Mouse (Mus musculus): Measurements from ENCODE around the gene Aatf. TPM values are rescaled to one million over a fixed set of nuclear protein-coding genes. Genes with fewer than 3 reads are reported as not detected.

Aatf gene
- polyA plus RNA-seq, 1 experiment from 2014 or later: 51.1 TPM

DNA sequence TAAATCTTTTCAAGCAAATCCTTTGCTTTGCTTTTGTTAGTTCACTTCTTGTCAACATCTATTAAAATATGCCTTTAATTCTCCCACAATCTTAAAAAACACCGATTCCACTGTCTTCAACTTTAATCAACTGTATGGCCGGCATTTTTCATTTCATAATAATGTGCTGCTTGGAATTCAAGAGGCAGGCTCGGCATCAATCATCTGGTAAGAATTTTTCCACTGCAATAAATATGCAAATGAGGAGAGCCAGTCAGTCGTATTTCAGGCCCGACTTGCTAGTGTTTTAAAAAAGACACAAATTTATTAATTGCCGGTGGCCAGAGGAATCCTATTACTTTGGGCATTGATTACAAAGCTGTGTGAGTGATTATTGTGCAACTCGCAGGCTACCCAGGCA is 31.7 kb downstream of the Aatf start:
- Histone ChIP-seq H3K36me3 (ENCODE audit: control insufficient read depth, insufficient read depth, low read length) (no peaks in the 10 kb centered on the region), H3K4me1 (ENCODE audit: control insufficient read depth, insufficient read depth, low read length) (no peaks in the 10 kb centered on the region), H3K9ac (ENCODE audit: low read length) (no peak overlapping the region), H3K27ac (replicated peaks; ENCODE audit: low read depth, low read length) (no peak overlapping the region), H3K4me2 (ENCODE audit: low read depth, severe bottlenecking) (no peak overlapping the region), H3K9me3 (ENCODE audit: control insufficient read depth, low read length) (no peaks in the 10 kb centered on the region), H3K27me3 (ENCODE audit: control insufficient read depth, insufficient read depth, low read length) (no peaks in the 10 kb centered on the region), H3K4me3 (ENCODE audit: low read depth, low read length) (no peak overlapping the region)
- WGBS: 83% methylated on average over 7 of the region's 7 CpGs
- DNase-seq (ENCODE audit: low spot score) (no peak), ATAC-seq (ENCODE audit: insufficient number of reproducible peaks, low FRiP score, low TSS enrichment, low read depth) (no peak)

DNA sequence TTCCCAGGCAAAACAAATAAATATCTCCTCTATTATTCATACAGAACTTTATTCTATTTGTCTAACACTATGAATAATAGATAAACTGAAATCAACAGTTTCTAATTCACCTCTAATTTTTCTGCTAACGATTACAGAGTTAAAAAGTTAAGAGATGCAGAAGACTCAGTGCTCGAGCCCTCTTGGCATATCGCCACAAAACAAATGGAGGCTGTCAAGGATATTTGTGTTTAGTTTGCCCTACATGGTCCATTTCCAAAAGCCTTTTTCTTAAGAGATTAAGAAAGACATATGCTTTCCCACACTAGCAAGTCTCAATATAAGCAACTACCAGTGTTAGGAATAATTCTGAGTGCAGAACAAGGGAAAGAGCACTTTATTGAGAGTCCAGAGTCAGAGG is 32.9 kb downstream of the Aatf start:
- ATAC-seq (ENCODE audit: insufficient number of reproducible peaks, low FRiP score, low TSS enrichment, low read depth): no peak
- no peak for DNase-seq (ENCODE audit: low spot score)
- no peaks in the 10 kb centered on the region for H3K36me3 ChIP-seq (ENCODE audit: control insufficient read depth, insufficient read depth, low read length)
- H3K27ac ChIP-seq (replicated peaks; ENCODE audit: low read depth, low read length): no peak overlapping the region
- H3K4me3 ChIP-seq (ENCODE audit: low read depth, low read length): no peak overlapping the region
- no peak overlapping the region for H3K4me2 ChIP-seq (ENCODE audit: low read depth, severe bottlenecking)
- H3K27me3 ChIP-seq (ENCODE audit: control insufficient read depth, insufficient read depth, low read length): no peaks in the 10 kb centered on the region
- WGBS: 87% methylated on average over 3 of the region's 3 CpGs
- H3K4me1 ChIP-seq (ENCODE audit: control insufficient read depth, insufficient read depth, low read length): no peaks in the 10 kb centered on the region
- H3K9me3 ChIP-seq (ENCODE audit: control insufficient read depth, low read length): no peaks in the 10 kb centered on the region
- H3K9ac ChIP-seq (ENCODE audit: low read length): no peak overlapping the region

DNA sequence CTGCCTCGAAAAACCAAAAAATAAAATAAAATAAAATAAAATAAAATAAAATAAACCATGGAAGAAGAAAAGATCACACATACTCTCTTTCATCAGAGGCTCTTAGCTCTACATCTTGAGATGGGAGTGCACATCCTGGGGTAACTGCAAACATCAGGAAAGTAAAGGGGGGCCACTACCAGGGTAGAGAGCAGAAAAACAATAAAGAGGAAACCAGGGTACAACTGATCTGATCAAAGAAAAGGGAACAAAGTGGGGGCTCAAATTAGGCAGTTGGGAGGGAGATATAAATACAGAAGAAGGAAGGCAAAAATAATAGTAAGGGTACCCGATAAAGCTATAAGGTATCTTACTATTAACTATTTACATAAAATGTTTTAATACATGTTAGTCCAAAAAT is 36.7 kb downstream of the Aatf start:
- Histone ChIP-seq H3K27me3 (ENCODE audit: control insufficient read depth, insufficient read depth, low read length) (no peaks in the 10 kb centered on the region), H3K4me3 (ENCODE audit: low read depth, low read length) (no peak overlapping the region), H3K27ac (replicated peaks; ENCODE audit: low read depth, low read length) (no peak overlapping the region), H3K9me3 (ENCODE audit: control insufficient read depth, low read length) (no peaks in the 10 kb centered on the region), H3K9ac (ENCODE audit: low read length) (no peak overlapping the region), H3K4me2 (ENCODE audit: low read depth, severe bottlenecking) (no peak overlapping the region), H3K4me1 (ENCODE audit: control insufficient read depth, insufficient read depth, low read length) (no peaks in the 10 kb centered on the region), H3K36me3 (ENCODE audit: control insufficient read depth, insufficient read depth, low read length) (no peaks in the 10 kb centered on the region)
- ATAC-seq (ENCODE audit: insufficient number of reproducible peaks, low FRiP score, low TSS enrichment, low read depth) (no peak), DNase-seq (ENCODE audit: low spot score) (no peak)
- WGBS: 90% methylated on average over 2 of the region's 2 CpGs

DNA sequence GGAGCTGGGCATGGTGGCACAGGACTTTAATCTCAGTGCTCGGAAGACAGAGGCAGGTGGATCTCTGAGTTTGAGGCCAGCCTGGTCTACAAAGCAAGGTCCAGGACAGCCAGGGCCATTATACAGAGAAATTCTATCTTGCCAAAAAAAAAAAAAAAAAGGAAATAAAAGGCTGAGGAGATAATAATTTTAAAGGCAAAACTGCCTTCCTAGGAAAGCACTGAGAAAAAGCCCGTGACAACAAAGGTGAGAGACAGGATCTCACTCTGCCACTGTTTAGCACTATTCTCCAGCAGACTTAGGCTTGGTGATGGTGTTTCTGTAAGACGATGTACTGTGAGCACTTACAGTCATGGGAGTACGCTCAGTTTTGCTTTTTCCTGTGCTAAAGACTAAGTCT is 37.3 kb downstream of the Aatf start:
- Histone ChIP-seq H3K4me1 (ENCODE audit: control insufficient read depth, insufficient read depth, low read length) (no peaks in the 10 kb centered on the region), H3K9ac (ENCODE audit: low read length) (no peak overlapping the region), H3K4me2 (ENCODE audit: low read depth, severe bottlenecking) (no peak overlapping the region), H3K27me3 (ENCODE audit: control insufficient read depth, insufficient read depth, low read length) (no peaks in the 10 kb centered on the region), H3K27ac (replicated peaks; ENCODE audit: low read depth, low read length) (no peak overlapping the region), H3K4me3 (ENCODE audit: low read depth, low read length) (no peak overlapping the region), H3K9me3 (ENCODE audit: control insufficient read depth, low read length) (no peaks in the 10 kb centered on the region), H3K36me3 (ENCODE audit: control insufficient read depth, insufficient read depth, low read length) (no peaks in the 10 kb centered on the region)
- DNase-seq (ENCODE audit: low spot score) (no peak), ATAC-seq (ENCODE audit: insufficient number of reproducible peaks, low FRiP score, low TSS enrichment, low read depth) (no peak)
- WGBS: 91% methylated on average over 4 of the region's 4 CpGs

DNA sequence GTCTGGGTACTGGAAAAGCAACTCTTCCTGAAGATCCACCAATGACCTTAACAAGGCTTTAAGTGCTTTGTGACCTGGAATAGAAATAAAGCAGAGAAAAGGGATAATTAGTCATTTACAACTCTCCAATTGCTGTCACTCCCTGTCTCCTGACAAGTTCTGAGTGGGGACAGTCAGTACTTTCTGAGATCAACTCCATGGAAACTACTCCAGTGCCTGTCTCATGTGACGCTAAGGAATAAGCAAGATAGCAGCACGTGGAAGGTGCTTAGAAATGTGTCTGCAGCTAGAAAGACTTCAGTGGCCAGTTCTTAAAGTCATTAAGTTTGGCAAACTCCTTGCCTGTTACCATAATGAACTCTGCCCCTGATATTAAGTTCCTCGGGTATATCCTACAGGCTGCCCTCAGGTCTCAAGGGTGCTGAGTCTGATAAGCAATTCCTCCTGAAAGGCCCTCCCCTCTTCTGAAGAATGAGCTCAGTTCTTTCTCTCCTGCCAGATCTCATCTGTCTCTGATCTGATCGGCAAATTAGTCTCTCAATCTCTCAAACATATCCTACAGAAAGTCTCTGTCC is 40.1 kb downstream of the Aatf start:
- Histone ChIP-seq H3K4me1 (ENCODE audit: control insufficient read depth, insufficient read depth, low read length) (no peaks in the 10 kb centered on the region), H3K27ac (replicated peaks; ENCODE audit: low read depth, low read length) (no peak overlapping the region), H3K27me3 (ENCODE audit: control insufficient read depth, insufficient read depth, low read length) (no peaks in the 10 kb centered on the region), H3K9me3 (ENCODE audit: control insufficient read depth, low read length) (no peaks in the 10 kb centered on the region), H3K4me2 (ENCODE audit: low read depth, severe bottlenecking) (no peak overlapping the region), H3K9ac (ENCODE audit: low read length) (no peak overlapping the region), H3K36me3 (ENCODE audit: control insufficient read depth, insufficient read depth, low read length) (no peaks in the 10 kb centered on the region), H3K4me3 (ENCODE audit: low read depth, low read length) (no peak overlapping the region)
- WGBS: 84% methylated on average over 4 of the region's 4 CpGs
- DNase-seq (ENCODE audit: low spot score) (no peak), ATAC-seq (ENCODE audit: insufficient number of reproducible peaks, low FRiP score, low TSS enrichment, low read depth) (no peak)

DNA sequence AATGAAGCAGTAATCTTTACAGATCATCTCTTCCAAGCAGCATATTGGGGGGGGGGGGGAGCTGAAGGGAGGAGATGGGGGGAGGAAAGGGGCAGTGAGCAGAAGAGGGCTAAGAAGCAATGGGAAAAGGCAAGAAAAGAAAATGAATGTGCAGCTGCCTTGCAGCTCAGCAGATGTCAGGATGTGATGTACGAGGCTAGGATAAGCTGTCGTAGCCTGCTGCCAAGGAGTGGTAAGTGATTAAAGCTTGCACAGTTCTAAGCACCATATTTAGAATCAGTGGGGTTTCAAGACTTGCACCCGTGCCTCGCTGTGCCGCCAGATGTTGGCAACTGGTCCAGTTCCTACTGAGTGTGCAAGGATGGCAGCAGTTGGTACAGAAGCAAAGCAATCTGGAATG is 48.8 kb downstream of the Aatf start:
- no peak for DNase-seq (ENCODE audit: low spot score)
- Histone ChIP-seq H3K36me3 (ENCODE audit: control insufficient read depth, insufficient read depth, low read length) (peaks cover 2% of the 10 kb centered on the region; the same call in 1 of the 2 replicates), H3K4me1 (ENCODE audit: control insufficient read depth, insufficient read depth, low read length) (no peaks in the 10 kb centered on the region), H3K9me3 (ENCODE audit: control insufficient read depth, low read length) (no peaks in the 10 kb centered on the region), H3K9ac (ENCODE audit: low read length) (no peak overlapping the region), H3K27ac (replicated peaks; ENCODE audit: low read depth, low read length) (no peak overlapping the region), H3K4me2 (ENCODE audit: low read depth, severe bottlenecking) (no peak overlapping the region), H3K4me3 (ENCODE audit: low read depth, low read length) (no peak overlapping the region), H3K27me3 (ENCODE audit: control insufficient read depth, insufficient read depth, low read length) (no peaks in the 10 kb centered on the region)
- 48% methylated on average over 5 of the region's 5 CpGs for WGBS
- ATAC-seq (ENCODE audit: insufficient number of reproducible peaks, low FRiP score, low TSS enrichment, low read depth): no peak

DNA sequence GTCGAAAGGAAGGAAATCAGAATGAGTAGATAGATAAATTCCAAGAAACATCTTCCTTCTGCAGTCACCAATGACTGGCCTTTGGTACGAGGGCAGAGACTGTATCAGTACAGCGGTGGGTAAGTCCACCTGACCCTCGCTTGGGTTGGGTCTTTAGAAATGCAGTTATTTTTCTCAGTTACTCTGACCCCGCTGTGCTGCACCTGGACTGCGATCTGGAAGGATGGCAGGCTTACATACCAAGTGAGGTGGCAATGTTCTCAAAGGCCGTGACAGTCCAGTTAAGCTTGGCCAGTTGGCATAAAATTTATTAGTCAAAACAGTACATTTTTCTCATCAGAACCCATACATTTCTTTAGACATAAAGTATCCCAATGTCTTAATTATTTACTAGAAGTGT is 59.4 kb downstream of the Aatf start:
- no peaks in the 10 kb centered on the region for H3K36me3 ChIP-seq (ENCODE audit: control insufficient read depth, insufficient read depth, low read length)
- no peak for DNase-seq (ENCODE audit: low spot score)
- H3K9ac ChIP-seq (ENCODE audit: low read length): no peak overlapping the region
- 92% methylated on average over 7 of the region's 7 CpGs for WGBS
- H3K4me2 ChIP-seq (ENCODE audit: low read depth, severe bottlenecking): no peak overlapping the region
- no peaks in the 10 kb centered on the region for H3K27me3 ChIP-seq (ENCODE audit: control insufficient read depth, insufficient read depth, low read length)
- no peak for ATAC-seq (ENCODE audit: insufficient number of reproducible peaks, low FRiP score, low TSS enrichment, low read depth)
- H3K9me3 ChIP-seq (ENCODE audit: control insufficient read depth, low read length): no peaks in the 10 kb centered on the region
- H3K4me1 ChIP-seq (ENCODE audit: control insufficient read depth, insufficient read depth, low read length): no peaks in the 10 kb centered on the region
- H3K27ac ChIP-seq (replicated peaks; ENCODE audit: low read depth, low read length): no peak overlapping the region
- H3K4me3 ChIP-seq (ENCODE audit: low read depth, low read length): no peak overlapping the region

DNA sequence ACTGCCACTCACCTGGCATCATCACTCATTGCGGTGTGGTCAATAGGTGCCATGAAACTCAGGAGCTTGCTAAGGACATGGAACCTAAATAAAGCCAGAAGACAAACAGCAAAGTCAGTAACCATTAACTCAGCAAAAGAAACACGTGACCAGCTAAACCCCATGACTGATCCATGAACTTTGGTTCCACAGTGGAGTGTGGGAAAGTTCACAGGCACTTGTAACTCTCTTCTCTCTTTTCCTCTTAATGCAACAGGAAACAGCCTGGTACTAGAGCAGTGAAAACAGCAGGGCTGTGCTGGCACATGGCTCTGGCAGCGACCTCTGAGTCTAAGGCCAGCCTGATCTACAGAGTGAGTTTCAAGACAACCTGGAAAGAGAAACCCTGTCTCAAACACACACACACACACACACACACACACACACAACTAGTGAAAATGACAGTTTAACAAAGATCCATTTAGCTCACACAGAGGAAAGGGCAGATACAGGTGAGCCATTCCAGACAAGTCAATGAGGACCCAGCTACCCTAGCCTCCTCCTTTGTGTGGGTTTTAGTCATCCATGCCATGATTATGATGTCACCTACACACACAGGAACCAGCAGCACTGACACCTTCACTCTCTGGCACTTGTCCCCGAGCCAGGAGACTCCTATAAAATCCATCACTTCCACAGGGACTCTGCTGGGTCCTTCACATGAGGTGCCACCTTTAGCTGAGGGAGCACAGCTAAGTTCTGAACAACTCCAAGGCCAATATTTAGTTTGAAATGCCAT is 70.6 kb downstream of the Aatf start:
- Histone ChIP-seq H3K36me3 (ENCODE audit: control insufficient read depth, insufficient read depth, low read length) (no peaks in the 10 kb centered on the region), H3K9ac (ENCODE audit: low read length) (no peak overlapping the region), H3K27ac (replicated peaks; ENCODE audit: low read depth, low read length) (no peak overlapping the region), H3K4me1 (ENCODE audit: control insufficient read depth, insufficient read depth, low read length) (no peaks in the 10 kb centered on the region), H3K27me3 (ENCODE audit: control insufficient read depth, insufficient read depth, low read length) (no peaks in the 10 kb centered on the region), H3K4me2 (ENCODE audit: low read depth, severe bottlenecking) (no peak overlapping the region), H3K9me3 (ENCODE audit: control insufficient read depth, low read length) (no peaks in the 10 kb centered on the region), H3K4me3 (ENCODE audit: low read depth, low read length) (no peak overlapping the region)
- ATAC-seq (ENCODE audit: insufficient number of reproducible peaks, low FRiP score, low TSS enrichment, low read depth) (no peak), DNase-seq (ENCODE audit: low spot score) (no peak)
- WGBS: 83% methylated on average over 4 of the region's 4 CpGs

DNA sequence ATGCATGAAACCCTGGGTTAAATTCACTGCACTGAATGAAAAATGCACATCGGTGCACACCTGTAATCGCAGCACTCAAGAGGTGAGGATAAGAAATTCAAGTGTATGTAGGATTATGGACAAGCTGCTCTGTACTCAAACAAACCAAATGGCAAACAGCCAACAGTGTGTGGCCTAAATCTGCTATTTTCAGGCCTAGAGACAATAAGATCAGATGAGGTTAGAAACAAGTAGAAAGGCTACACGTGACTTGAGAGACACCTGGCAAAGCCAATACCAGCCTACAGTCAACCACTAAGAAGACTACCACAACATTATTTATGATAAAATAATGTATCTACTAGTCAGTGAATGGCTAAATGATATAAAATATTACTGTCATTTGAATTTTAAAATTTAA is 72.9 kb downstream of the Aatf start:
- 95% methylated on average over 3 of the region's 3 CpGs for WGBS
- Histone ChIP-seq H3K27me3 (ENCODE audit: control insufficient read depth, insufficient read depth, low read length) (no peaks in the 10 kb centered on the region), H3K4me1 (ENCODE audit: control insufficient read depth, insufficient read depth, low read length) (no peaks in the 10 kb centered on the region), H3K27ac (replicated peaks; ENCODE audit: low read depth, low read length) (no peak overlapping the region), H3K4me2 (ENCODE audit: low read depth, severe bottlenecking) (no peak overlapping the region), H3K4me3 (ENCODE audit: low read depth, low read length) (no peak overlapping the region), H3K9me3 (ENCODE audit: control insufficient read depth, low read length) (no peaks in the 10 kb centered on the region), H3K36me3 (ENCODE audit: control insufficient read depth, insufficient read depth, low read length) (no peaks in the 10 kb centered on the region; the same call in 1 of the 2 replicates), H3K9ac (ENCODE audit: low read length) (no peak overlapping the region)
- DNase-seq (ENCODE audit: low spot score): no peak
- ATAC-seq (ENCODE audit: insufficient number of reproducible peaks, low FRiP score, low TSS enrichment, low read depth): no peak

Measured in limb, embryonic 11.5 days (tissue).